Mouse (Mus musculus): ENCODE data around the gene Rps27.

Rps27 gene

DNA sequence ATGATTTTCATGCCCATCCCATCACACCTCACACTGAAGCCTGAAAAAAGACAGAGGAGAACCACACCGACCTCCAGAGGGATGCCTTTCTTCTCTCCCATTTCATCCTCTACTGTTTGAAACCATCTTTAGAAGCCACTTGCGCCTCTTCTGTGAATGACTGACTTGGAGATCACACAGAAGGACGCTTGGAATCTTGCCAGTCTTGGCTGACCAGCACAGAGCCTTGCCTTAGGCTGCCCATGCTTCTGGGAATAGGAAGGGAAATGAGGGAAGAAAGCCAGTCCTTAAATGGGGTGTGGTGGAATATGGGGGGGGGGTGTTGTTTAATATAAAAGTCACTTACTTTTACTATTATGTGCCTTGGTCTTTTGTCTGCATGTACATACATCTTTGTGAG, 29.9 kb downstream of the Rps27 start:
- DNase-seq (ENCODE audit: inconsistent ontology term), result no peak

GRCm38 (mm10) chr3:90179566-90179965, 33.9 kb downstream of the Rps27 start:
- no peak for DNase-seq (ENCODE audit: inconsistent ontology term)
